Mouse (Mus musculus): ENCODE results near the gene Pkig. TPM values are rescaled to one million over a fixed set of nuclear protein-coding genes. Genes with fewer than 3 reads are reported as not detected.

Gene Pkig
- 66.6 and 73.9 TPM in 2 replicates for polyA plus RNA-seq (2012; rRNA removed)

GRCm38 (mm10) chr2:163657975-163658886 lies at the start of gene Pkig:
Gene Pkig, plus strand, starts transcription at chr2:163658386.
- peak; percentile 96 for DNase-seq (ENCODE audit: low read depth)

GRCm38 (mm10) chr2:163609281-163609975 lies 48.8 kb upstream of the Pkig start:
- TF ChIP-seq POLR2A (IDR thresholded peaks at IDR 0.05; ENCODE audit: borderline replicate concordance, extremely low read depth, insufficient read depth, insufficient read length, poor library complexity, severe bottlenecking) (no peak), CTCF (IDR thresholded peaks at IDR 0.05; ENCODE audit: borderline replicate concordance, extremely low read depth, insufficient read depth, insufficient read length) (no peak)
- no peak for DNase-seq (ENCODE audit: low read depth)

More at GRCm38 (mm10) chr2:163657975-163658886, at the start of gene Pkig:
- no peak for TF ChIP-seq CTCF (IDR thresholded peaks at IDR 0.05; ENCODE audit: borderline replicate concordance, extremely low read depth, insufficient read depth, insufficient read length)
- TF ChIP-seq POLR2A (IDR thresholded peaks at IDR 0.05; ENCODE audit: borderline replicate concordance, extremely low read depth, insufficient read depth, insufficient read length, poor library complexity, severe bottlenecking): peak; percentile 75; the same call in 1 of the 2 replicates

GRCm38 (mm10) chr2:163611176-163611575 lies 47.0 kb upstream of the Pkig start:
- TF ChIP-seq POLR2A (IDR thresholded peaks at IDR 0.05; ENCODE audit: borderline replicate concordance, extremely low read depth, insufficient read depth, insufficient read length, poor library complexity, severe bottlenecking): no peak
- TF ChIP-seq CTCF (IDR thresholded peaks at IDR 0.05; ENCODE audit: borderline replicate concordance, extremely low read depth, insufficient read depth, insufficient read length): no peak
- no peak for DNase-seq (ENCODE audit: low read depth)

GRCm38 (mm10) chr2:163613206-163613605 lies 45.0 kb upstream of the Pkig start:
- TF ChIP-seq CTCF (IDR thresholded peaks at IDR 0.05; ENCODE audit: borderline replicate concordance, extremely low read depth, insufficient read depth, insufficient read length): no peak
- TF ChIP-seq POLR2A (IDR thresholded peaks at IDR 0.05; ENCODE audit: borderline replicate concordance, extremely low read depth, insufficient read depth, insufficient read length, poor library complexity, severe bottlenecking): no peak
- no peak for DNase-seq (ENCODE audit: low read depth)

GRCm38 (mm10) chr2:163613990-163614389 lies 44.2 kb upstream of the Pkig start:
- no peak for DNase-seq (ENCODE audit: low read depth)
- TF ChIP-seq CTCF (IDR thresholded peaks at IDR 0.05; ENCODE audit: borderline replicate concordance, extremely low read depth, insufficient read depth, insufficient read length) (no peak), POLR2A (IDR thresholded peaks at IDR 0.05; ENCODE audit: borderline replicate concordance, extremely low read depth, insufficient read depth, insufficient read length, poor library complexity, severe bottlenecking) (no peak)

- no peak for TF ChIP-seq POLR2A (IDR thresholded peaks at IDR 0.05; ENCODE audit: borderline replicate concordance, extremely low read depth, insufficient read depth, insufficient read length, poor library complexity, severe bottlenecking)
- TF ChIP-seq CTCF (IDR thresholded peaks at IDR 0.05; ENCODE audit: borderline replicate concordance, extremely low read depth, insufficient read depth, insufficient read length): no peak
- DNase-seq (ENCODE audit: low read depth): no peak
These were observed 42.8 kb upstream of the Pkig start for GRCm38 (mm10) chr2:163615401-163615800.

- DNase-seq (ENCODE audit: low read depth): no peak
- TF ChIP-seq POLR2A (IDR thresholded peaks at IDR 0.05; ENCODE audit: borderline replicate concordance, extremely low read depth, insufficient read depth, insufficient read length, poor library complexity, severe bottlenecking) (no peak), CTCF (IDR thresholded peaks at IDR 0.05; ENCODE audit: borderline replicate concordance, extremely low read depth, insufficient read depth, insufficient read length) (no peak)
These were observed 42.1 kb upstream of the Pkig start for GRCm38 (mm10) chr2:163615906-163616651.

GRCm38 (mm10) chr2:163616652-163617227 lies 41.4 kb upstream of the Pkig start:
- TF ChIP-seq CTCF (IDR thresholded peaks at IDR 0.05; ENCODE audit: borderline replicate concordance, extremely low read depth, insufficient read depth, insufficient read length) (no peak), POLR2A (IDR thresholded peaks at IDR 0.05; ENCODE audit: borderline replicate concordance, extremely low read depth, insufficient read depth, insufficient read length, poor library complexity, severe bottlenecking) (no peak)
- no peak for DNase-seq (ENCODE audit: low read depth)

GRCm38 (mm10) chr2:163617232-163617863 lies 40.8 kb upstream of the Pkig start:
- TF ChIP-seq POLR2A (IDR thresholded peaks at IDR 0.05; ENCODE audit: borderline replicate concordance, extremely low read depth, insufficient read depth, insufficient read length, poor library complexity, severe bottlenecking) (no peak), CTCF (IDR thresholded peaks at IDR 0.05; ENCODE audit: borderline replicate concordance, extremely low read depth, insufficient read depth, insufficient read length) (no peak)
- DNase-seq (ENCODE audit: low read depth): no peak

GRCm38 (mm10) chr2:163617874-163618273 lies 40.3 kb upstream of the Pkig start:
- DNase-seq (ENCODE audit: low read depth): no peak
- TF ChIP-seq CTCF (IDR thresholded peaks at IDR 0.05; ENCODE audit: borderline replicate concordance, extremely low read depth, insufficient read depth, insufficient read length) (no peak), POLR2A (IDR thresholded peaks at IDR 0.05; ENCODE audit: borderline replicate concordance, extremely low read depth, insufficient read depth, insufficient read length, poor library complexity, severe bottlenecking) (no peak)
